Mouse (Mus musculus): ENCODE data around the gene Gm40193.
"Not testable (repeated sequence)": the region's sequence is repeated elsewhere in the genome, so short reads cannot be mapped to it uniquely, and the experiment has no call there.

The Gm40193 gene

GRCm38 (mm10) chr11:70532839-70533238 lies at the start of gene Gm40193:
TSS of gene Gm40193 (minus strand) at chr11:70532939.
- no peak for DNase-seq (ENCODE audit: low read depth)

- DNase-seq (ENCODE audit: low read depth), result no peak
Measured at GRCm38 (mm10) chr11:70582196-70582595, 49.5 kb upstream of the Gm40193 start.

- no peak for DNase-seq (ENCODE audit: low read depth)
Measured at GRCm38 (mm10) chr11:70580921-70581320, 48.2 kb upstream of the Gm40193 start.

- DNase-seq (ENCODE audit: low read depth), result no peak
Measured at GRCm38 (mm10) chr11:70580358-70580720, 47.6 kb upstream of the Gm40193 start.

- no peak for DNase-seq (ENCODE audit: low read depth)
Measured at GRCm38 (mm10) chr11:70579710-70580357, 47.1 kb upstream of the Gm40193 start.

DNA sequence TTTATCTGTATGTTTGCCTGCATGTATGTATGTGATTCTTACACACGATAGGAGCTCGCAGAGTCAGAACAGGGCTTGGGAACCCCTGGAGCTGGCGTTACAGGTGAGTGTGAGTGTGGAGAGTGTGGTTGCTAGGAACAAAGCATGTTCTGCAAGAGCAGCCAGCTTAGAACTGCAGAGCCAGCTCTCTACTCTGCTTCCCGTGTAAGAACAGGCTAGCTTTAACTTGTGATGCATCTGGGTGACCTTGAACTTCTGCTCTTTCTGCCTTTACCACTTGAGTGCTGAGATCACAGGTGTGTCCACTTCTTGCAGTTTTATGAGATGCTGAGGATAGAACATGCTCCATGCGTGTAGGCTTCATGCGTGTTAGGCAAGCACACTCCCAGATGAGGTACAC lies 46.2 kb upstream of the Gm40193 start:
- DNase-seq (ENCODE audit: low read depth), result no peak

GRCm38 (mm10) chr11:70577201-70577600 lies 44.5 kb upstream of the Gm40193 start:
- no peak for DNase-seq (ENCODE audit: low read depth)

- DNase-seq (ENCODE audit: low read depth), result no peak
Measured at GRCm38 (mm10) chr11:70573872-70574271, 41.1 kb upstream of the Gm40193 start.

DNA sequence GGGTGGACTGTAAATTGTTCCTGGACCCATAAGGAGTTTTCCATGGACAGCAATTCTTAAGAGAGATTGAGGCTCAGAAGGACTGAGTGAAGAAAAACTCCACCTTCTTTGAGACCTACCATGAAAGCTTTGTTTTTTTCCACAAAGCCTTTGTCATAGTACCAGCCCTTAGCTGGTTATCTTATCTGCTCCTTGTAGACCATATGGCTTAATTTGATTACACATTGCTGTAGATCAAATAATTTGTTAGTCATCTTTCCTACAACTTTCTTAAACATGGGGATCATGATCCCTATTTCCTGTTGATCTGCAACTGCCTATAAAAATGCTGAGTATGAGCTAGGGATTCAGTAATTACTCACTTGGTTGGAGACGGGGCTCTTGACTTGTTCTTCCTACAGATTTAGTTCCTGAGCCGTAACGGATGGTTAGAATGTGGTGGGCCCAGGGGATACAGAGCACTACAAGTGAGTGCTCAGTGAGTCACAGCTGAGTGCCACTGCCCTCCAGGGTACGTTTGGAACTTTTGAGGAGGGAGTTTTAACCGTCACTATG lies 39.7 kb upstream of the Gm40193 start:
- DNase-seq (ENCODE audit: low read depth), result no peak

DNA sequence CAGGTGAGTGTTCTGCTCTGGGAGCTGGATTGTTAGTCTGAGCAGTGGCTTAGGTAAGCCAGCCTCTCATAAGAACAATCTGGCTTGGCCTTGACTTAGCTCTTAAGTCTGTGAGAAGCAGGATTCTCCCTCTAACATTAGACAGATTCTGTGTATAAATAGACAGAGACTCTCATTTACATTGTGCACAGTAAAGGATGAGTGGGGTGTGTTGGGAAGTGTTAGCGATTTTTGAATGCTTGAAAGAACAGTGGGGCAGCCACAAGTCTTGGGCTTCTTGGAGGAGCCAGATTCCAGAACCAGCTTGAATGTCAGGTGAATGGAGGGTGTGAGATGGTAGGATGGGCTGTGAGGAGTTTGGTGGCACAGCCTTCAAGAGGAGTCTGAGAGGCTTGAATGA lies 38.9 kb upstream of the Gm40193 start:
- DNase-seq (ENCODE audit: low read depth), result no peak

DNA sequence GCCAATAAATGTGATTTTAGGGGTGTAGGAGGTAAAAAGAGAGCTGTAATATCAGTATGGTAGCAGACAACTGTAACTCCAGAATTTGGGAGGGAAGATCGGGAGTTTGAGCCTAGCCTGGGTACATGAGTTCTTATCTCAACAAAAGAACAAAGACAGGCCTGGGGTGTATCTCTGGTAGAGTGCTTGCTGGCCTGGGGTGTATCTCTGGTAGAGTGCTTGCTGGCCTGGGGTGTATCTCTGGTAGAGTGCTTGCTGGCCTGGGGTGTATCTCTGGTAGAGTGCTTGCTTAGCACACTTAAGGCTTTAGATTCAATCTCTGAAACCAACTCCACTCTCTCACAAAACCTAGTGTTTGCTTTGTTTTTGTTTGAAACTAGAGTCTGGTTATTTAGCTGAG lies 37.9 kb upstream of the Gm40193 start:
- not testable (repeated sequence) for DNase-seq (ENCODE audit: low read depth)

- no peak for DNase-seq (ENCODE audit: low read depth)
Measured at GRCm38 (mm10) chr11:70566586-70566985, 33.8 kb upstream of the Gm40193 start.

DNA sequence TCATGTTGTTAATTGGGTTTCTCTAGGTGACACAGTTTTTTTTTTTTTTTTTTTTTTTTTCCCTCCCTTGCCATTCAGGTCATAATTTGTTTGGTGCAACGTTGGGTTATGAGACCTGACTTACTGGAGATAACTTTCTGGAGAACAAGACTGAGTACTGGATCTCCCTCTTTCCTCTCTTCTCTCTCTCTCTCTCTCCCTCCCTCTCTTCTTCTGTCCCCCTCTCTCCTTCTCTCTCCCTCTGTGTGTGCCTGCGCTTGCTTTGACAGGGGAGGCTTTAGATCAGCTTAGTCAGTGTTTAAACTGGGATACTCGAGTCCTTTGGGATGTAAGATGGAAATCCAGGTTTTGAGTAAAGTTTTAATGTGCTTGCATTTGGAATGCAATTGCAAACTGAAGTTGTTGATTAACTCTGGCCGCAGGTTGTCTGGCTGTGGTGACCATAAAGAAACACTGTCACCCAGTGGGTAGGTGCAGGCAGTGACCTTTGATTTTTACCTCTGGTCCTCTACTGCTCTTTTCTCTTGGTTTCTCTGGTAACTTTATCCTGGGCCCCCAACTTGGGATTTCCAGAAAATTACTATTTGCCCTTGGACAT lies 31.6 kb upstream of the Gm40193 start:
- no peak for DNase-seq (ENCODE audit: low read depth)

DNA sequence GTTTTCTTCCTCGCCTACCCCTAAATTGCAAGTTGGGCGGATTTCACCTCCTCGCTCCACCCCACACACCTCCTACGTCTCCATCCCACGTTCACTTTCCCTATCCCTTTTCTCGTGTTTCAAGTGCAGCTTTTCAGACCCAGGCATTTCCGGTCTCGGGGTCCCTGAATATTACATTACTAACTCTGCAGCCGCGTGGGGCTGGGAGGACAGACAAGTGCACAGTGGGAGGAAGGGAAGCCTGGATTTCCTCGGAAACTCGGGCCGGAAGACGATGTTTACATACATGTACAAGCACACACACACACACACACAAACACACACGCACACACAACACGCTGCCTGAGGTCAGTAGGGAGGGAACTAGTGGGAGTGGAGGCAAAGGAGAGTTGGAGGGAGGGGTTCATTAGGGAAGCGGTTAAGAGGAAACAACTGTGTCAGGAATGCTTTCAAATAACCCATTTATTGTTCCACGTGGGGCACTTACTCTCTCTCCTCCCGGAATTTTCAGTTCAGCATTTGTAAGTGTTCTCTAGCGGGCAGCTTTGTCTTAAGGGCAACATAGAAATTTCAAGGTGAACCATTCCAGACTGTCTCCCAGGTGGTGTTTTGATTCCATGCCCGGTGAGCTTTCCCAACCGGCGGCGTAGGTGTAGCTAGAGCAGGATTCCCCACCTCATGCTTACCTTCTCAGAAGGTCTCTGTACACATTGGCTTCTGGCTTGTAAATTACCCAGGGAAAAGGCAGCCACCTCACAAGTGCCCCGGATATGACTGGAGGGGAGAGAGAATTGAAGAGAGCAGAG lies 30.9 kb upstream of the Gm40193 start:
- no peak for DNase-seq (ENCODE audit: low read depth)

GRCm38 (mm10) chr11:70562995-70563469 lies 30.3 kb upstream of the Gm40193 start:
- no peak for DNase-seq (ENCODE audit: low read depth)

DNA sequence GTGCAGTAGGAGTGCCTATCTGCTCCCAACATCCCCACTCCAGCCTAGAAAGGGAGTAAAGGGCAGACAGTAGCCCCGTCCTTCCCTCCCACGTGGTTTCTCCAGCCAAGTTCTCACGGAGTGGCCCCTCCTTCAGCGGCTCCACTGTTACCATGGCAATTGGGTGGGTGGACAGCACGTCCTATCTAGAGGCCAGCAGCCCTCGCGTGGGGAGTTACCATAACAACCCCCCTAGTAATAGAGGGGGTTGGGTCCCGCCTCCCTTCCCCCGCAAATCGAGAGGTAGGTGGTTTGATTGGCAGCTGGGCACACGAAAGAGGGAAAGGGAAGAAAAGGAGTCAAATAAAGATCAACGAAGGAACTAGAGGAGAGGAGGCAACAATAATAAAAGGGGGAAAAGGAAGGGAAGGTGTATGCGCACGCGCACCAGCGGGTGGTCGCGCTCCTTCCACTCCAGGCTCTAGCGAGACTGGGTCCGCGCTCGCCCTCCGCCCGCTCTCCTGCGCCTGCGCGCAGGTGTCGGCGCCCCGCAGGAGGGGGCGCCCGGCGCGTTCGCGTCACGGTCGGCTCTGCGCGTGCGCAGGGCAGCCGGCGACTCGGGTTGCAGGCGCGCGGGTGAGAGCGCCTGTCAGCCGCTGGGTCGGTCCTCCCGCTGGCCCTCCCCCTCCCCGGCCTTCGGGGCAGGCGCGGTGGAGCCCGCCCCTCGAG lies 29.7 kb upstream of the Gm40193 start, which contains the start of gene Mink1:
Mink1 (plus strand) TSS at position 595 of the 708 bp plus-strand sequence.
- peak; percentile 65 for DNase-seq (ENCODE audit: low read depth)

DNA sequence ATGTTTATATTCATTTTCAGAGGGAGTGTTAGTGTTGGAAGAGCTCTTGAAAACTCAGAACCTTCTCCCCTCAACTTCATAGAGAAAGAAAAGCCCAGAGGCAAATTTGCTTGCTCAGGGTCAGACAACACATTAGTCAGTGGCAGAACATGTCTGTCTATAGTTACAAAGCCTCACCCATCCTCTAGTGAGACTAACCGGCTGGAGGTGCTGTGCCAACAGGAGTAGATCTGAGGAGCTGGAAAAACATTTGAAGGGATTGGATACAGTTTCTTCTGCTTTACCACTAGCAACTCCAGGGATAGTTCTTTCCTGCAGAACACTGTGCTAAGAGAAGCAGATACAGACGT lies 29.2 kb upstream of the Gm40193 start:
- no peak for DNase-seq (ENCODE audit: low read depth)

DNA sequence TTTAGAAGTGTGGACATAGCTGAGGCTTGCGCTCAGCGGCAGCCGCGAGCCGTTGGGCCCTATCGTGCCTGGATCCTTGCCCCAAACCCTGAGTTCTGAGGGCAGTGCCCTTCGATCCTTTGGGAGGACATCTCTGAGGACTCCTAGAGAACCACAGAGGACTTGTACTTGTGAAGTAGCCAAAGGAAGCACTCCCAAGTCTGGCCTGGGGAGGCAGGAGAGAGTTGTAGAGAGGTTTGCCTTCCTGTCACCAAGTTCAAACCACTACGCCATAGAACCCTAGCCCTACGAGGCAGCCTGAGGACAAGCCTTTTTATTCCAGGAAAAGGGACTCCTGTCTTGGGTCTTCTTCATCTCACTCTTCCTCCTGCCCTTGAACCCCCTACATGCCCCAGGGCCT lies 24.8 kb upstream of the Gm40193 start:
- no peak for DNase-seq (ENCODE audit: low read depth)

GRCm38 (mm10) chr11:70553940-70554339 lies 21.2 kb upstream of the Gm40193 start:
- DNase-seq (ENCODE audit: low read depth), result no peak

DNA sequence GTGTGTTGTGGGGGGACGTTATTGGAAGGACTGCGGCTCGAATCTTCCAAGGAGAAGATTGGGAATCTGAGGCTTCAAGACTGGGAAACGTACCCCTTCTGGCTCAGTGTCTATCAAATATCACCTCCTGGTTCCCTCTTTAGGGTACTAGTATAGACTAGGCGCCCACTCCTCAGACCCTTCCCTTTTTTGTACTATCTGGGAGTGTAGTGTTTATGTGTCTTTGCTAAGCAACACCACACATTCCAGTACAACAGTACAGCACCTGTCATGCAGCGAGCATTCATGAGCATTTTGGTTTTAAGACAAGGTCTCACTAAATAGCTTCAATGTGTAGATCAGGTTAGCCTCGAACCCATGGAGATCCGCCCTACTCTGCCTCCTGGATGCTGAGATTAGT lies 18.8 kb upstream of the Gm40193 start:
- DNase-seq (ENCODE audit: low read depth), result no peak

- DNase-seq (ENCODE audit: low read depth), result no peak
Measured at GRCm38 (mm10) chr11:70544496-70544895, 11.8 kb upstream of the Gm40193 start.

DNA sequence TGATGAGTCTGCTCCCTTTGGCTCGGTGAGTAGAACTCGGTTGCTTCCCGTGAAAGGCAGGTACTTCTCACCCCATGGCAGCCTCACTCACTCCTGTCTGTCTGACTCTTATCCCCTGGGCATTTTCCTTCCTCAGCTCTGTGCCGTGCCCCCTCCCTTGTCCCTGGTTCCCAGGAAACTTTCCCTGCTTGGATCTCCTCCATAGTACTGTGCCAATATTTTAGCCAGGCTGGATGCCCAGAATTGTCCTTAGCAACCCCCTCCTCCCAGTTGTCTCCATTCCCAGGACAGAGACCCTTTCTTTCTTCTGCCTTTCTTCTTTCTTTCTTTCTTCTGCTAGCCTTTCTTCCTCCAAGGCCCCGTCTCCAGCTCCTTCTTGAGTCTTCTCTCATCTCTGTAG lies 8.7 kb upstream of the Gm40193 start:
- no peak for DNase-seq (ENCODE audit: low read depth)
